Mouse (Mus musculus) brain, embryonic 14.5 days (tissue): Measurements from ENCODE around the gene Dhrs3.

ENCODE experiments used
- CTCF ChIP-seq: fragments of 200-500 bp; IDR thresholded peaks from 2 replicates; pipeline ENCODE4 v1.5.1; 2012; ENCODE audit warnings: inconsistent platforms, mild to moderate bottlenecking, moderate library complexity, borderline replicate concordance; ENCODE audit not compliant: insufficient read depth, insufficient read length; ENCODE audit errors: extremely low read depth
- POLR2A ChIP-seq: fragments of 200-500 bp; IDR thresholded peaks from 2 replicates; pipeline ENCODE4 v1.6.1; 2012; ENCODE audit warnings: mild to moderate bottlenecking, inconsistent platforms, borderline replicate concordance; ENCODE audit not compliant: poor library complexity, insufficient read depth, insufficient read length, severe bottlenecking; ENCODE audit errors: extremely low read depth

GRCm38 (mm10) chr4:144896321-144896720, 3.7 kb downstream of the Dhrs3 start:
- TF ChIP-seq POLR2A (no peak), CTCF (peak; percentile 19; the same call in 1 of the 2 replicates)
